Mouse (Mus musculus): ENCODE data around the gene Trim15.

- no peak for TF ChIP-seq ZNF384 (IDR thresholded peaks at IDR 0.05; ENCODE audit: low read depth, low read length)
- TF ChIP-seq ZC3H11A (IDR thresholded peaks at IDR 0.05; ENCODE audit: borderline replicate concordance, low read depth, low read length) = no peak
Observed at GRCm38 (mm10) chr17:36843696-36844095, 23.3 kb downstream of the Trim15 start.
